Mouse (Mus musculus): ENCODE measurements at regions not wholly inside any gene's neighbourhood (a gene's known extent, or its start where the extent isn't known, plus 50 kb on each side); places are given as distances from the start of the nearest gene placed in this dataset.

GRCm38 (mm10) chr3:38820787-38821186, 66.0 kb upstream of the Fat4 start:
- no peak for DNase-seq (ENCODE audit: low spot score in 2 of 2)

- peak in 1 of 2 experiments; percentile 10 for DNase-seq (ENCODE audit: low spot score in 2 of 2)
These were observed 66.4 kb upstream of the Fat4 start for GRCm38 (mm10) chr3:38820315-38820714.

GRCm38 (mm10) chr3:38817651-38818050, 69.1 kb upstream of the Fat4 start:
- no peak for DNase-seq (ENCODE audit: low spot score in 2 of 2)

DNA sequence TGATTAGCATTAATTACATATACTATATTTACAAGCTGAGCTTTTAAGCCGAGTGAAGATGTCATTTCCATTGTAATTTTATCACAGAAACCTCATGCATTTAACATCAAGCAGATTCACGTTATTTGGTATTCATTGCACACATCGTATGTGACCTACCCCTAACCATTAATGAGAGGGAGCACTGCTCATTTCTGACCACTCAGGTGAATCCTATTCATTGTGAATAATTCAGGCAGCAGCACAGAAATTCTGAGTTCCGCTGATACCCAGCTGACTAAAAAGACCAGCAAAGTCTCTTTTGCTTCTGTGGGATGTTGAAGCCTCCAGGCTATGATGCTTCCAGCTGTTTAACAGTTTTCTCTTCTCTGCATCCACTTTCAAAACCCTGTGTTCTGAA, 74.3 kb upstream of the Fat4 start:
- DNase-seq (ENCODE audit: low spot score in 2 of 2), result no peak

DNA sequence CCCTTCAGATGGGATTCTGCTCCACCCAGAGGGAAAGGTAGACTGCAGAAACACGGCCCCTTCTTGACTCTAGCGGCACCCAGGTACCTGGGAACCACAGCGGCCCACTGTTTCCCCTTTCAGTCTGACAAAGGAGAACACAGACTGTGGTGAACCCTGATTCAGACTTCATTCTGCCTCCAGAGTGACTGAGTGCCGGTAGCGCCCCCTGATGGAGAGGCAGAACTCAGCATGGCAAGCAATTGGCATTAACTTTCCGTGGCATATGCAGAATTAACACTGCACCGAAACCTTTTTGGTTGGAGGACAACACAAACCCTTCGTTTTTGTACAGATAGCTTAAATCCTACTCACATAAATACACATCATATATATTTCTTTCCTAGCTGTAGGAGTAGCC, 75.1 kb upstream of the Fat4 start:
- DNase-seq (ENCODE audit: low spot score in 2 of 2), result no peak

GRCm38 (mm10) chr3:38806469-38807055, 80.2 kb upstream of the Fat4 start:
- DNase-seq (ENCODE audit: low spot score in 2 of 2), result no peak

GRCm38 (mm10) chr3:38806036-38806435, 80.7 kb upstream of the Fat4 start:
- DNase-seq (ENCODE audit: low spot score in 2 of 2), result no peak

GRCm38 (mm10) chr3:38795646-38796301, 91.0 kb upstream of the Fat4 start:
- no peak for DNase-seq (ENCODE audit: low spot score in 2 of 2)

- no peak for DNase-seq (ENCODE audit: low spot score in 2 of 2)
These were observed 93.5 kb upstream of the Fat4 start for GRCm38 (mm10) chr3:38793221-38793620.

DNA sequence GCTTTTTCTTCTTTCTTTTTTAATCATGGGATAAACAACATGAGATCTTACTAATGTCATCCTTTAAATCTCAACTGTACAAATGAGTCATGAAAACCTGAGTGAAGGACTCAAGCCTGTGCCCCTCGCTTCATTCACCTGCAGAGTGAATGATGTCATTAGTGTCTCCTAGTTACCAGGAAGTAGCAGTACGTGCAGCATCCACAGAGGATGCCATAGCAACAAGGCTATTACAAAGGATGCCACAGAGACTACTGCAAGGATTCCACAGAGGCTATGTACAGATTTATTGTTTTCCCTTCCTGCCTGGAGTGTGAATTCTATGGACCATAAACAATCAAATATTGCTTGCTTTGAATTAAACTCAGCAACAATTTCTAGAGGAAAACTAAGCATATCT, 98.0 kb upstream of the Fat4 start:
- no peak for DNase-seq (ENCODE audit: low spot score in 2 of 2)

GRCm38 (mm10) chr3:38783711-38784110, 103.0 kb upstream of the Fat4 start:
- no peak for DNase-seq (ENCODE audit: low spot score in 2 of 2)

- no peak for DNase-seq (ENCODE audit: low spot score in 2 of 2)
These were observed 103.7 kb upstream of the Fat4 start for GRCm38 (mm10) chr3:38783051-38783450.

GRCm38 (mm10) chr3:38776743-38777366, 109.9 kb upstream of the Fat4 start:
- no peak for DNase-seq (ENCODE audit: low spot score in 2 of 2)

GRCm38 (mm10) chr3:38754632-38755123, 132.1 kb upstream of the Fat4 start:
- DNase-seq (ENCODE audit: low spot score in 2 of 2), result no peak

DNA sequence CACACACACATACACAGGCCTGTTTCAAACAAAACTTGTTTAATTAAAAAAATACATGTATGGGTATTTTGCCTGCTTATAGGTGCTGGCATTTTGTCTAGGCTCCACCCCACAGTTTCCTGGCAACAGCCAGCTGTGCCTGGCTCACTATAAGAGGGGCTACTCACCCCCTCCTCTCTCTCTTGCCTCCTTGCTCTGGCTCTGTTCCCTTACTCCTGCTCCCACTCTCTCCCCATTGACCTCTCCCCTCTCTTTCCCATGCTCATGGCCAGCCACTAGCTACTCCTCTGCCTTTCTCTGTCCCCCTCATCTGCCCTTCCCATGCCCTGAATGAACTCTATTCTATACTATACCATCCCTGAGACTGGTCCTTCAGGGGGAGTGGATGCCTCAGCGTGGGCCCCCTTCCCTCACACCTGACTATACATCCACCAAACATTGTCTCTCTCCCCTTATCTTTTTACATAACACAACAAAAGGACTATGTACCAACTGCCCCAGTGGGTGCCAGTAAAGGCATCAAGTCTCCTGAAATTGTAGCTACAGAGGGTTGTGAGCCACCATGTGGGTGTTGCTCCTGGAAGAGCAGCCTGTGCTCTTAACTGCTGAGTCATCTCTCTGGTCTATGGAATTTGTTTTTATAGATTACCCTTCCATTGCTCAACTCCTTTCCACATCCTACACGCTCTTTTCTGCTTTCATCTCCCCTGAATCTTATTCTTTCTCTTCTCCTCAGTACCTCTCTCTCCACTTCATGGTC, 133.1 kb upstream of the Fat4 start:
- DNase-seq (ENCODE audit: low spot score in 2 of 2), result peak in 1 of 2 experiments; percentile 12

DNA sequence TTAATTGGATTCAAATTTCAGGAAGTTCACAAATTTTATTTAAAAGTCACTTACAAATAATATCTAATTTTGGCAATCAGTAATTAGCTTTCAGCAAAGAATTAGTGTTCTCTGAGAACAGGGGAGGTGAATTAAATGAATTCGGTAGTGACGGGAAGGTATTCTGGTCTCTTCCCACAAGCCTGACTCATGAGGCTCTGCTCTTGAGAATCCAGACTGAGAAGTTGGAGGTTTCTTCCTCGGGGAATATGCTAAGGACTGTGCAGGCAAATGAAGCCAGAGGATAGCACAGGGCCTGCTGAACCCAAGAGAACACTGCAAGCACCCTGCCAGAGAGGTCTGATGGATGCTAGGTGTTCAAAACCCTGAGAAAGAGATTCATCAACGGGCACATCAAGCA, 144.6 kb upstream of the Fat4 start:
- DNase-seq (ENCODE audit: low spot score in 2 of 2), result no peak

DNA sequence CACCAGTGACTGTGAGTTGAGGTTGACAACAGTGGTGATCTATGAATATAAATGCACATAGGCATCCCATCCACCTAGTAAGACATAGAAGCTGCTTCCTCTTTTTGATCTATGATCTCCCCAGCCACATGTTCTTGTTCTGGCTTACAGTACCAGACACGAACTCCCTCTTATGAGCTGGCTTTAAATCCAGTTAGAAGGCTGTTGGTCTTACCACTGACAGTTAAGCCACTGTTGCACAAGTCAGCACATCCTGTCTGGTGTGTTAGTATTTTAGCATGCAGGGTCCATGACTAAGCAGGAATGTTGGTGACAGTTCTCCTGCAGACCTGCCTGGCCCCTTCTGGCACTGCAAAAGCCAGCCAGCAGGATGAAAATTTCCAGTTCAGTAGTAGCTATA, 164.1 kb upstream of the Fat4 start:
- no peak for DNase-seq (ENCODE audit: low spot score in 2 of 2)

DNA sequence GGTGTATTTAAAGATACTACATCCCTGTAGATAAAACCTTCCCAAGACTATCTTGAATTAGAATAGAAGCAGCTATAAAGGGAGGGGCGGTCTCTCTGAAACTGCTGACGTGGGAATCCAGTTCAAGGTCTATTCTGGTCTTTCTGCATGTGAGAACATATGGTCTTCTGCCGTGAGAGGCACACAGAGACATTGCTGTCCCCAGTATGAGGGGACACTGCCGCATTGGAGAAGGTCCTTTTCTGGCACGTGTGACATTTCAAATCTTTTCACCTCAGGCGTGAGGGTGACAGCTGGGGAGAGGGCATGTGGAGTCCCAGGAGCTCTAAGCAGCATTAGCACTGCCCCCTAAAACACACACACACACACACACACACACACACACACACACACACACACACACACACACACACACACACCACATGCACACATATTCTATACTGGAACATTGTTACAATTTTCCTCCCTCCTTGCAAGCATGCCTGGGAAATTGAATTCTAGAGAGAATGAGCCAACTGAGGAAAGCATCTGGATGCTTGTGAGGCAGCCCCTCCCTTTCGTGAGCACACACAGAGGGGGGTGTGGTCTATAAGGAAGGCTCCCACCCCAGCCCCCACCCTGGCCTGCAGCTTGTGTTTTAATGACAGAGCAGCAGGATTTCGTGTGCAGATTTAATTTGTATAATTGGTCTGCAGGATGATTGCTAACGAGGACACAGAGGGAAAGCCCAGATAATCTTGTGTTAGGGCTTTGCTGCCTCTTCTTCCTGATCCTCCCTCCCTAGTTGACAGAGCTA, 174.5 kb upstream of the Fat4 start:
- peak in 1 of 2 experiments; percentile 10 for DNase-seq (ENCODE audit: low spot score in 2 of 2)

- DNase-seq (ENCODE audit: low spot score in 2 of 2), result no peak
These were observed 175.5 kb upstream of the Fat4 start for GRCm38 (mm10) chr3:38711229-38711628.

DNA sequence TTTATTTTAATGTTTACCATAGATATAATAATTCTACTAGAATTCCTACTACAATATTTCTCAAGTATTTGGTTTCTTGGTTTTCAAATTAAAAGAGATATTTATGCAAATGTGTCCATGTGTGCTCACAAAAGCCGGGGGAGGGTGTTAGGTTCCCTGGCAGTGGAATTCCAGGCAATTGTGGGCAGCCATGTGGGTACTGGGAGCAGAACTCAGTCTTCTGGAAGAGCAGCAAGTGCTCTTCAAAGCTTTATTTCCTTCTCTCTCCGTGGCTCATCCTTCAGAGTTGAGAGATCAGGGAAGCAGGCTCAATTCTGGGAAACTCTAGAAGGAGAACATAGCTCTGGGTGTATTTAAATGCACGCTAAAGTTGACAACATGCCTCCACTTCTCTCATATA, 178.8 kb upstream of the Fat4 start:
- DNase-seq (ENCODE audit: low spot score in 2 of 2), result peak in 1 of 2 experiments; percentile 54

DNA sequence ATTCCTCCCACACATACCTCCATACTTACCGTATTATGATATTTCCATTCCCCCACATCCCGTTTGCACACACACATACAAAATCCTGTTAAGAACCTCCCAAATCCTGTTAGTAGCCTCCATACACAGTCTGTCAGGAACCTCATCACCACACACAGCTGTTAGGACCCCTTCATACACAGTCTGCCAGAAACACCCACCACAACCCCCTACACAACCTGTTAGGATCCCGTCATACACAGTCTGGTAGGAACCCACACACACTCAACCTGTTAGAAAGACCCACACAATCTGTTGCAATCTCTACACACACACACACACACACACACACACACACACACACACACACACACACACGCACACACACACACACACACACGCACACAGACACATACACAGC, 187.5 kb upstream of the Fat4 start:
- DNase-seq (ENCODE audit: low spot score in 2 of 2), result no peak

DNA sequence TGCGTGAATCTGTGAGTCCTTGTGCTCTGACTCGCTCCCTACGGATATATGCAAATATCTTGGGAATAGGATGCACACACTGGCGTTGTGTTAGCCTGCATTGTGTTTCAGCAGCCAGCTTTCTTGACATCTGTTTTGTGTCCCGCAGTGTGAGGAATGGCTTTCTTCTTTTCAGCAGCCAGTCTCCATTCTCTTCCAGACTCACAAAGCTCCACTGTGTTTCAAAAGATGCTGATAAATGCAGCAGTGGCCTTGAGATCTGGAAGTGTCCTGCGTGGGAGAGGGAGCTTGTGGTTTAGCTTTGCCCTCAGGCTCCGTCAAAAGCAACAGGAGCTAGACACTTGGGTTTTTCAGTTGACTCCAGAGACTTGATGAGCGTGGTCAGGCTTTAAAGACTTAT, 188.9 kb upstream of the Fat4 start:
- DNase-seq (ENCODE audit: low spot score in 2 of 2), result no peak

All from right cerebral cortex, postnatal 36 days (tissue).